Mouse (Mus musculus) kidney, adult 18-20 months (tissue): ENCODE results near the gene Reg2.
"Not testable (repeated sequence)": the region's sequence is repeated elsewhere in the genome, so short reads cannot be mapped to it uniquely, and the experiment has no call there.

Source experiments
- DNase-seq: peaks from one replicate; pipeline ENCODE4 v3.0.0; 2021

Reg2 gene

GRCm38 (mm10) chr6:78395323-78395722 lies at the start of gene Reg2:
Gene Reg2 (plus strand): TSS chr6:78395623.
- not testable (repeated sequence) for DNase-seq

- DNase-seq: no peak
These were observed 33.4 kb upstream of the Reg2 start for GRCm38 (mm10) chr6:78361971-78362563.

DNA sequence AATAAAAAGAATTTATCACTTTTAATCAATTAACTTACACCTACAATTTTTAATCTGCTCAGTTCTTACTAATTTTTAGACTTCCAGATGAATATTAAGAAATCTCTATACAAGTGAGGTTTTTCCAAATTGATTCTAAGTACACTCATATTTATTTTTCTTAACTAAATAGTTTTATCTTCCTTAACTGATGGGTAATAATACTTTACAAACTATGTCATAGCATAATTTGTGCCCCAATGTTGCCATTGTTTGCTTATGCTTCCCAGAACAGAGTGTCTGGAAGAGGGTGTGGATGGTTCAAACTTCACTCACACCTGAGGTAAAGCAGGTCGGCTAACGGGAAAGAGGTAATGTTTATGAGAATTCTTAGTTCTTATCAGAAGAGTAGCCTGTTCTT lies 25.1 kb upstream of the Reg2 start, which contains the start of gene Reg3b:
Gene Reg3b, plus strand, starts transcription at position 301 of the 400 bp plus-strand sequence.
- no peak for DNase-seq

- no peak for DNase-seq
These were observed 16.7 kb upstream of the Reg2 start, which contains the start of gene Reg3d for GRCm38 (mm10) chr6:78378765-78379164. Gene Reg3d (minus strand): TSS chr6:78378865.

DNA sequence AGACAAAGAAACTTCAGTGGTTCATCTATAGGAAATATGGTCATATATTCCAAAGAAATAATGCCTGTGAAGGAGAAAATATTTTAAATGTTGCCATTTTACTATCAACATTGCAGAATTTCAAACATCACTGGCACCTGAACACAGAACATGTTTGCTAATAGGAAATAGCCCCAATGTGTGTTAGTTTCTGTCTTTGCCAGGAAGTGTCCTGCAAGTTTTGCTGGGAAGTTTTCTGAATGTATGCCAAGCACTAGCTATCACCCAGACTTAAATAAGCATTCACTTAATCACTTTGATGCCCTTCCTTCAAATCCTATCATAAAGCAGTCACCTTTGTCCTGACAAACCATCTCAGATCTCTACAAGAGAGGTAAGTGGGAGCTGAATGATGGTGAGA lies 15.0 kb upstream of the Reg2 start, which contains the start of gene Reg3a:
Gene Reg3a, plus strand, starts transcription at position 301 of the 400 bp plus-strand sequence.
- DNase-seq: no peak

DNA sequence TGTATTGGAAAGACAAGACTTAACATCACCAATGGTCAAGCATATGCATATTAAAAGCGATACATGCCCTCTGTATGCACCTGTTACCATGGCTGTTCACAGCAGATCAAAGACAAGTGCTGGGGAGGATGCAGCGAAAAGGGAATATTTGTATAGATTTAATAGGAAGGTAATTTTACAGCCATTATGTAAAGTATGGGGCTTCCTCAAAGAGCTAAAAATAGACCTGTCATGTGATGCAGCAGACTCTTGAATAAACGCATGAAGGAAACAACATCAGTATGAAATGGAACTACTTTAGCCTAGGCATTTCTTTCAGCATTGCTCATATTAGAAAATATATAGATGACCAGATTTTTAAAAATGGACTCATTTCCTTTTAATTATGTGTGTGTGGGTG lies 9.8 kb upstream of the Reg2 start:
- DNase-seq: no peak

GRCm38 (mm10) chr6:78422411-78422810 lies 27.0 kb downstream of the Reg2 start, which contains the start of gene Reg1:
Gene Reg1 (plus strand): TSS chr6:78422711.
- not testable (repeated sequence) for DNase-seq

GRCm38 (mm10) chr6:78425497-78425896 lies 30.1 kb downstream of the Reg2 start:
- no peak for DNase-seq

GRCm38 (mm10) chr6:78447202-78447601 lies 51.8 kb downstream of the Reg2 start:
- DNase-seq: no peak

DNA sequence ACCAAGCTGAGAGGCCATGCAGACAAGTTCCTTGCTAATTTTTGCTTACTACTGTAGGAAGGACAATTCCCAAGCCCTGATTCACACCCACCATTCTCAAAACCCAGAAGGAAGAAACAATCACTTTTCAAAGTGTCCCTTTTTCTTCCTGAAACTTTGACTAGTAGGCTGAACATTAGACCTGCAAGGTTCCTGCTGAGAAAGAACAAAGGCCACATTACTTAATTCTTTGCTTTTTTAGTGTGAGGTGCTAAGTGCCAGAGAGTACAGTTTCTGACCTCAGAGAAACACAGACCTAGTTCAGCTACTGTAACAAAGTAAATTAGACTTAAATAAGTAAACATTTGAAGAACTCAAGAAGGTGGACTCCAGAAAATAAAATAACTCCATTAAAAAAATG lies 53.0 kb downstream of the Reg2 start:
- DNase-seq: no peak

GRCm38 (mm10) chr6:78452804-78453203 lies 57.4 kb downstream of the Reg2 start:
- DNase-seq: no peak
